Mouse (Mus musculus) A20 (cell line): ENCODE measurements at regions not wholly inside any gene's neighbourhood (a gene's known extent, or its start where the extent isn't known, plus 50 kb on each side); places are given as distances from the start of the nearest gene placed in this dataset.

Source experiments
- DNase-seq: peaks from one replicate; pipeline ENCODE4 v3.0.0-alpha.2; 2011; ENCODE audit warnings: low read depth, low spot score

DNA sequence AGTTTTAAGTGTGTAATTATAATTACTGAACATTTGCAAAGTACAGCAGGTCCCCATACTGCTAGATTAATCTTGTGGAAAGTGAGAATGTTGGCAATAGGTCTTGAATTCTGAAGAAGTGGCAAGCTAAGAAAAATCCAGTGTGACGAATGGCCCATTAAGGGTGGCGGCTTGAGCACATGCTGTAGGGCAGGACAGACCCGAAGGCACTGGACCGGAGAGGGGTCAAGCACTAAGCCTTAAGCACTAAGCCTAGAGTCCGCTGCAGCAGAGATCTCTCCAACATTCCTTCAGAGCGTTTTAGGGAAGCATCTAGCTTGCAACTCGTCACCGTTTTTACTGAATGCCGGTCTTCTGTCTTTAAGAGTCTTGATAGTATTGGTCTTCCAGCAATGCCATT lies 105.6 kb downstream of the Aldh8a1 start:
- DNase-seq: no peak

DNA sequence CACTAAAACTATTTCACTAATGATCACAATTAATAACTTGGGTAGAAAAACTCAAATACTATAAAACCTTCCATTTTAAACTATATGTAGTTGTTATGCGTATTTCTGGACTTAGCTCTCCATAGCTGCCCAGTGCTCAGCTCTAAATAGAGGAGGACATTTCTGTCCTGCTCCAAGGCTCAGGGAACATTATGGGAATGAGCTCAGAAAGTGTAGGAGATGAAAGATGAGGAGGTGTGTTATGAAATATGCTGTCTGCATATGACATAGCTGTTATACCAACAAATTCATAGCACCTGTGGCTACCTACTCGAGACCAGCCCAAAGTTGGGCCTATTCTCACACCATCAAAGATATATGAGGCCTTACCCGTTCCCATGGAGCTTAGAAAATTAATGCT lies 106.3 kb downstream of the Aldh8a1 start:
- DNase-seq: no peak

DNA sequence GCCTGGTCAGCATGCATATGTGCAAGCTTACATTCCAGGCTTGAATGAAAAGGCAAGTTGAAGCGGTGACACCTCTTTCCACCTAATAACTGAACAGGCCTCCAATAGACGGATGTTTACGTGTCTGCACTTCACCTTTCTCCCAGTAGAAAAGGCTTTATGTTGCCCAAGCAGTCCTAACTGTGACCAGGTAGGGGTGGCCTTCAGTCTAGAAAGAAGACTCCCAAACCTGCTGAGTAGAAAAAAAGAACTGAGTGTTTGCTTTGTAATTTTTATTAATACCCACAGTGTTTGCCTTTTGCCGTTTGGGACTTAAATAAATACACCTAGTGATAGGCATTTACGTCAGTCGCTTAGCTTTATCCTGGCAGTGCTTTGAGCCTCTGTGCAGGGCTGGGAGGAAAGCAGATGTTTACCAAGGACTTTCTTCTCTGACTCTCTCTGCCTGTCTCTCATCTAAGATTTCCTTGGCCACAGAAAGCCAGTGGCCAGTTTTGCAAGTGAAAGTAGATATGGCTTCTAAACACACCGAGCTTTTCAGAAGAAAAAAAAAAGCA lies 104.5 kb upstream of the 1700020N01Rik start:
- DNase-seq: no peak

DNA sequence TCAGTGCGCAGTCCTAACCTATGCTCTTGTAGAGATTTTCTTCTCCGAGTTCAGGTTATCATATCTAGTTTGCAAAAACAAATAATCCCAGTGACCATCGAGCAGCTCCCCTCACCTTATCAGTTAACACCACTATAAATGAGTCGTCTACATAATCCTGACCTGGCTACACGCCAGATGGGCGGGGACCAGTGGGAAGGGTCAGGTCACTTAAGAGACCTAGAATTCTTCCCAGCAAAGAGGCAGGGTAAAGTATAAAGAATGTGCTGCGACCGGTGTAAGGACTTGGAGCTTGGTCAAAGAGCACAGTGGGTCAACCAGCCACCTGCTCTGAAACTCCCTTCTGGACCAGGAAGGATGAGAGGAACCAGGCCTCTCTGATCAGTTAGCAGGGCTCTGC lies 102.0 kb upstream of the 1700020N01Rik start:
- DNase-seq: no peak

DNA sequence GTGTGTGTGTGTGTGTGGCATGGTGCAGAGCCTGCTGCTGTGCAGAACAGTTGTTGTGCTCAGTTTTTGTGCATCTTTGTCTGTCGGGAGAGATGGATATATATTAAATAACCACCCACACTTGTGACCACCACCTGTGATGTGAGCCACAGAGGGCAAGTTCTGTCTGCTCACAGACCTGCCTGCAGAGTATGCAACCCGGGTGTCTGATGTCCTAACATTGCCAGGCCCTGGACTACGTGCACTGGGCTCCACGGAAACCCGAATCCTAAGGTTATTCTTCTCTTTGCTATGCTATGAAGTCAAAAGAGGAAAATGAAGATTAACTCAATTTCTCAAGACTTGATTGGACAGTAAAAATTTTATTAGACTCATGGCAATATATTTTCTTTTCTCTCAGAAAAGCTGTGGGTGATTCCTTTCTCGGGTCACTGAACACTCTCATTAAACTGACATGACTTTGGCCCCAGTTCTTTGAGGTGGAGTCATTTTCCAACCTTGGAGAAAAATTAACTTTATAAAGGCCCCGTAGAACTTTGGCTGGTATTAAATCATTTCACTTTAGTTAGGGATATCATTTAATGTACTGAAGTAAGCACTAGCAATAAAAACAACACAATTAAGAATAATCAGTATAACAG lies 100.6 kb upstream of the 1700020N01Rik start:
- DNase-seq: no peak

DNA sequence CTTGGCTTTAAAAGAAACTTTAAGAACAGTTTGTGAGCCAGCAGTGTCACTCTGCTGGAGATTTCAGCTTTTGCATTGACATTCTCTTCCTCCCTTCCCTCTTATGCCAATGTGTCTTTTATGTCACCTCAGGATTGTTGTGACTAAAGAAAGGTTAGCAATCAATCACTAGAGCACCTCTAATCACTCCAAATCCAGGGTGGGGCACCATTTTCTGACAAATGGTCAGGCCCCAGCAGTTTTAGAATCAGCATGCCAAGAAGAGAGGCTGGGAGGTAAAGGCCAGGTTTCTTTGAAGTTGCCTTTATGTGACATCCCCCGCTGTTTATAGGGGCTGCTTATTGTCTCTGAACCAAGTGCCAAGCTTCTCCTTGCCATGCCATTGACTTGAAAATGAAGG lies 98.4 kb upstream of the 1700020N01Rik start:
- no peak for DNase-seq

DNA sequence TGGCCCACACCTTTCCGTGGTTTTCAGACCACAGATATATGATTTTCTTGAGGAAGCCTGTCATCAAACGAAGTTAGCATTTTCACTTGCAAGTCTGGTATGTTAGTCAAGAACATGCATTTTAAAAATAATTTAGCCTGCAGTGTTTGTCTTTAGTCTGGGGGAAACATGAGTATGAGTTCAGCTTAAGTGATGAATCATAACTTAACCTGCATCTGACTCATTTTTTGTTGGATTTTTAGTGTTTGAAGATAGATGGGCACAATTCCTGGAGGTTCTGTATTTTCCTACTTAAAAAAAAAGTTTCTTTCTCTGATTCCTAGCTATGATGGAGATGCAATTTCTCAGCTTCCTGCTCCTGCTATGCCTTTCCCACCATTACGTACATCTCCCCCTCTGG lies 95.8 kb upstream of the 1700020N01Rik start:
- DNase-seq: no peak

DNA sequence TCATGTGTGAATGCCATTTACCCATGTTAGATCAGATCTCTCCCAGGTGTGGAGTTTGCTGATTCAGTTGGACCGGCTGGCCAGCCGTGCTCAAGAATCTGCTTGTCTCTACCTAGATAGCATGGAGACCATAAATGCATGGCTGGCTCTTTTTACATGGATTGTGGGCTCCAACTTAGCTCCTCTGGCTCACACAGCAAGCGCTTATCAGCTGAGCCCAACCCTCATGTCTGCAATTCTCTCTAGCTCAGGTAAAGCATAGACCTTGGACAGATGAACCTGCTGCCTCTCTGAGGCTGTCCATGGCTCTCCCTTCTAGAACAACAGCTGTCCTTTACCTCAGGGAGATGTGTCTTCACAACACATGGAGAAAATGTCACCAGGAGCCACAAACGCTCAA lies 94.8 kb upstream of the 1700020N01Rik start:
- no peak for DNase-seq

DNA sequence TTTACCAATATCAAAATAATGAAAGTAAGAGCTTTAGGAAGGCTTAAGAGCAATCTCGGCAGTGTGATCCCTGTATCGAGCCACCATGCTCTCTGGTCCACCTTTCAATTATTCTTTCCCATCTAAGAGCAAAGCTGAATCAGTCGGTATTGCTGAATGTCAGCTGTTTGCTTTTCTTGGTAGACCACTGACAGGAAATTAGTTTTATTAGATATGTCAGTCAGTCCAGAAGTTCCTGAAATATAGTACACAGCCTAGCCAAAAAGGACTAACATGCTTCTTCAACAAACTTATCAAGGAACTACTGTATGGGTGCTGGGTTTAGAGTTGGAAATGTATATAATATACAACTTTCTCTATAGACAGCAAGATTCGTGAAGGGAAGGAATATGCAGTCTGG lies 91.3 kb upstream of the 1700020N01Rik start:
- no peak for DNase-seq

DNA sequence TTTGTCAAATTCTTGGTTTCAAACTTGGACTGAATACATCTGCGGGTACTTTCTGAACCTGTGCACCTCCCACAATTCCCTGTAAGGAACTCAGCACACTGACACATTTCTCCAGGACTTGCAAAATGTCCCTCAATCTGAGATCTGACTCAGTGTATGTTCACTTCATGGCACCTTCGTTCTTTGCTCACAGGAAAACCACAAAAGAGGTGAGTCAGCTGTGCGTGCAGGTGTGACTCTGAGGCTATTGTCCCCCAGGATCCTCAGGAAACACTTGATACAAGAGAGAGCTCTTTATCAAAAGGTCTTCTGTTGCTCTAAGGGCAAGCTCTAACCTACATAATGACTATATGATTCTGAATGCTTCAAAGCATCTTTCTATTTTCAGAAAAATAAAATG lies 88.5 kb upstream of the 1700020N01Rik start:
- no peak for DNase-seq

DNA sequence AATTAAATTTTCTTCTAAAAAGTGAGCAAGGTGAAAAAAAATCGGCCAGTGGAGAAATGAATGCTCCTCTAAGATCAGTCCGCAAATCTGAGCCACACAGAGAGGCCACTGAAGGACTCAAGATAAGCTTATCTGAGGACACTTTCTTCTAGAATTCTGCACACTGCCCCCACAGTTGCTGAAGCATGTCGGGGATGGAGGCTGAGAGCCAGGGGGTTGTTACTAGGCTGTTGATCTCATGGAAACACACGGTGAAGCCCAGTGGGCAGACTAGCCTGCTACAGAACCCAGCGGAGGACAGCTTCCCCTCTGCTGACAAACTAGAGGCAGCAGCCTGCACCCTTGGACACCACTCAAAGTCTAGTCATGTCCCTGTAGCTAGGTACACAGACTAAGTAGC lies 81.6 kb upstream of the 1700020N01Rik start:
- DNase-seq: no peak

DNA sequence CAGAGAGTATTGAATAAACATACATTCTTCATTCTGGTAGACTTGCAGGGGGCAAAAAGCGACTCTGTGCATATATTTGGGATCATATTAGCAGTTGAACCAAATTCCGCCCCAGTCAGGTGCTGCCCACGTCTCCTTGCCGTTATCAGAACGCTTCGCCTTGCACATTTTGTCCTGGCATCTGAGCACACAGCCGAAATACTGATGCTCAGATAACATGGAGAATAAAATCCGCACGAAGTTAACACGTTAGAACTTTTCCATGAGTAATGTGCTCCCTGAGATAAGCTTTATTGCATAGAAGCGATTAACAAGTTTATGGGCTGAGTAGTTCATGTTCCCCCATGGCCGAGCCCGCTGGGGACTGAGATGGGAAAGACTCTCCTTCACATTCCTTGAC lies 80.5 kb upstream of the 1700020N01Rik start:
- DNase-seq: no peak

DNA sequence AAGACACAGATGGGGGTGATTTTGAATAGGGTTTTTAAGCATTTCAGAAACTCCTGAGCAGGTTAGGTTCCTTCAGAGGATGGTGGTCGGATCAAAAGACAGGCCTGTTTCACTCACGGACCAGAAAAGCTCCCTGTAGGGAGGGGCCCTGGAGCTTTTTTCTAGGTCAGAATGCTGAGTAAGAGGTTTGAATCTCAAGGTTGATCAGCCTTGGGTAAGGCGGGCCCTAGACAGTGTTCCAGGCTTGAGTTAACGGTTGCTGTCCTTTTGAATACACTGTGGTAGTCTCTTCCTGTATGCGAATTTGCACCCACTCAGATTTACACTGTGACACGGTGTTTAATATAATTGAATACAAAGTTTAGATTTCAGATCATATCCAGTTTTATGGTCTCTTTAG lies 75.2 kb upstream of the 1700020N01Rik start:
- DNase-seq: no peak

DNA sequence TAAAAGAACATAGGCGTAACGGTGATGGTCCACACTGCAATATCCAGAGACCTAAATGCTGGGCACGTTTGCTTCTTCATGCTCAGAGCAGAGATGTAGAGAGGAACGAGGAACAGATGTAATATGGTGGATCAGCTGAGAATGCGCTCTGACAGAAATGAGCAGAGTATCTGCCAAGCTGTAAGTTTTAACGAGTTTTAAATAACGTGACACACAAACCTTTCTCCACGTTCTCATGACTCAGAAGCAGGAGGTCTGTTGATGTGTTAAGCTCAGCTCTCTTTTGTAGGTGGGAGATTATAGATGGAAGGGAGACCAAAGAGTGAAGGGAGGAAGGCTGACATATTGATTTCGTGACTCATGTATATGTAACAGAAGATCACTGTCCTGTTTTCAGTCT lies 72.1 kb upstream of the 1700020N01Rik start:
- DNase-seq: no peak

DNA sequence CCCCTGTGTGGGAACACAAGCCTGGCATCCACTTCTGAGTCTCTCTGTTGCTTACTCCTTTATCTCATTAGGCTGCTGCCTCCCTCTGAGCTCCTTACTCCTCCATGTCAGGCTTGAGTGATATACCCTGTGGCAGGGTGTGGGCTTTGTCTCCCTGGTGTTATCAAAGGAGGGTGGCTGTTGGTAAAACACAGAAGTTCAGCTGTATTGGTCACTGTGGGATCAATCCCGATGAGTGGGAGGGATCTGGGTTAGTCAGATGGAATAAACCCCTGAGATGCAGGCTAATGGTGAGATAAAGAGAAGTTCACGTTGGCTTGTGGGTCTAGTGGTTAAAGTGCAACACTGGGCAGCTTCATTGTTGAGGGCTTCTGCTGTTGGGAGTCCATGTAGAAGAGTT lies 67.4 kb upstream of the 1700020N01Rik start:
- no peak for DNase-seq

DNA sequence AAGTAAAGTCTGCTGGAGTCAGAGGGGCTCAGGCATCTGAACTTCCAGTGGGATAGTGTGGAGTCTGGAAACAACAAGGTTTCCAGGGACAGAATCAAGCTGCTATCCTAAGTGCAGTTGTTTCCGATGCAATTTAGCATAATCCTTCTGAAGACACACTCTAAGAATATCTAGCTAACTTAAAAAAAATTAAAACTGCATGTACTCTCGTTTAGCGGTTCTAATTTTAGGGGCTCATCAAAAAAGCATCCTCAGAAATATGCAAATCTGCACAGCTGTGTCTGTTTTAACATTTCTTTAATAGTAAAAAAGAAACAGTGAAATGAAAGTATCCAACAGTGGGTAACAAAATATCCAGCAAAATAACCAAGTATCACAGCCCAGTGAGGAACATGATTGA lies 64.5 kb upstream of the 1700020N01Rik start:
- DNase-seq: peak; percentile 43

DNA sequence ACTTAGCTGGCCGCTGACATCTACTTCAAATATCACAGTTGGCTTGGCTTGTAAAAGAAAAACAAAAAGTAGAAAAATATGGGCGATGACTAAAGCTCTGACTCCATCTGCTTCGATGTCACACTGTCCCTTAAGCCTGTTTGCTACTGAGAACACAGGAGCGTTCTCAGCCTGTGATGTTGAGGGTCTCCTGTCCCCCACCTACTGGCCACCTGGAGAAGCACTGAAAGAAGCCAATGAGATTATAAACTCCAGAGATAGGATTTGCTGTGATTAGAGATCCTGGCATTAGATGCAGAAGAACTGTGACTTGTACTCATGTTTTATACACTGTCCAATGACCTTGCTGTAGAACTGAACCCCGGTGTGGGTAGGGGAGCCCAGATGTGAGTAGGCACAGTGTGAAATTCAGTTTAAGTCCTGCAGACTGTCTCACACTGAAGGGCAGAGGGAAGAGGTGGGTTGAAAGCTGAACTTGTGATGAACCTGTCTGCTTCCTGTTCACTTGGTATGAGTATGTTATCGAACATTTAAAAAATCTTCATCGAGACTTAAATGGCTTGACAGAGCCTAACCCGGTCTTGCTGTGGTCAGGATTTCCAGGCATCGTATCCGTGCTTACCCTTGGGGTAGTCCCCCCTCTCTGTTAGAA lies 63.7 kb upstream of the 1700020N01Rik start:
- DNase-seq: peak; percentile 28

DNA sequence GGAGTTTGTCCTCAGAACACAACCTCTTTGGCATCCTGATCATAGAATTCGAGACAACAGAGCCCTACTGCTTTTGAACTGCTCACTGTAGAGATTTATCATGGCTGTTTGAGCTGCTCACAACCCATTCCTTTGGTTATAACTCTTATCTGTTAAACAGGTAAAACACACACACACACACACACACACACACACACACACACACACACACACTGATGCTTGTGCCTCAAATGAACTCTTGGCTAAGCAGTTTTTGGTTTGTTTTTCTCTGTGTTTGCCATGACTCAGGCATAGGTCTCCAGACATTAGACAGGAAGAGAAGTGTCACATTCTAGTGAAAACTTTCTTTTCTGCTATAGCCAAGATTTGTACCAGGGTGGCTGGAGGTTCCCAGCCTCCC lies 60.8 kb upstream of the 1700020N01Rik start:
- DNase-seq: no peak

DNA sequence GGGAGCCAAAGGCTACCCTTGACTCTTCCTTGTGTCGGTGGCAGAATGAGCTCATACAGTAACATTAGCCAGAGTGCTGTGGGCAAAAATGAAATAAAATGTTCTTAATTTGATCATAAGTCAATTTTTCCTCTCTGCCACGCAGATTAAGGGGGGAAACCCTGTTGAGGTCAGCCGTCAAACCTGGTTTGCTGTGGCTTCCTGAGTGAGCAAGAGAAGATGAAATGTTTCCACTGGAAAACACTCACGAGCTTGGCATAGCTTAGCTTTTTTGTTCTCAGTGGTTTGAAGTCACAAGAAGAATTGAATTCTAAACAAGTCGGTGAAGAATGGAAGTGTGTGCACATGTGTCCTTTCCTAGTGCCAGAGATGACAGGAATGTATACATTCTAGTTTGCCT lies 57.3 kb upstream of the 1700020N01Rik start:
- DNase-seq: no peak

DNA sequence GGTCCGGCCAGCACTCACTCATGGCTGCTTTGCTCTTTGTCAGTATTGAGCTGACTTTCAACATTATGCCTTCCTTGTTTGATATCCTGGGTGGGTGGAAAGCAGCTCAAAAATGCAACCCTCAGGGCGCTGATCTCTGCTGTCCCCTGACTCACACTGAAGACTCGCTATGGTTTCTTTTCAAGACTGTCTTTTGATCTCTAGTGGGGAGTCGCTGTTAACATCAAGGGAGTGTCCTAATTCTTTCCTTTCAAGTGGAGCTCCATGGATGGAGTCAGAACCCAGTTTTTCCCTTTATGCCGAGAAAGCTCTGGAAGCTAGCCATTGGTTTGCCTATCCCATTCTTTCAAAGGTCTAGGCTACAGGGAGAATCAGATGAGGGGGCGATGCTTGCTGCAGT lies 54.5 kb upstream of the 1700020N01Rik start:
- no peak for DNase-seq
